Mouse (Mus musculus): ENCODE measurements at regions not wholly inside any gene's neighbourhood (a gene's known extent, or its start where the extent isn't known, plus 50 kb on each side); places are given as distances from the start of the nearest gene placed in this dataset.

- Histone ChIP-seq H3K4me1 (replicated peaks; ENCODE audit: control insufficient read depth, insufficient read depth, low read length) (no peaks in the 10 kb centered on the region), H3K27ac (ENCODE audit: low read depth, low read length) (no peak overlapping the region), H3K4me2 (replicated peaks; ENCODE audit: low read depth, low read length) (no peak overlapping the region), H3K9me3 (ENCODE audit: control insufficient read depth, low read length) (no peaks in the 10 kb centered on the region), H3K36me3 (ENCODE audit: control insufficient read depth, insufficient read depth, low read length) (no peaks in the 10 kb centered on the region), H3K27me3 (ENCODE audit: control insufficient read depth, insufficient read depth, low read length) (no peaks in the 10 kb centered on the region), H3K9ac (ENCODE audit: low read depth, low read length) (no peak overlapping the region), H3K4me3 (ENCODE audit: low read depth, low read length) (no peak overlapping the region)
- DNase-seq (ENCODE audit: low spot score), result no peak
- WGBS, result 71% methylated on average over 6 of the region's 6 CpGs
- ATAC-seq (ENCODE audit: low FRiP score), result no peak
Observed at GRCm38 (mm10) chr4:90964658-90965057, 435.9 kb downstream of the Elavl2 start.

- DNase-seq (ENCODE audit: low spot score) (no peak), ATAC-seq (ENCODE audit: low FRiP score) (no peak)
- no peaks in the 10 kb centered on the region for H3K36me3 ChIP-seq (ENCODE audit: control insufficient read depth, insufficient read depth, low read length)
- no peak overlapping the region for H3K9ac ChIP-seq (ENCODE audit: low read depth, low read length)
- no peaks in the 10 kb centered on the region for H3K27me3 ChIP-seq (ENCODE audit: control insufficient read depth, insufficient read depth, low read length)
- H3K4me3 ChIP-seq (ENCODE audit: low read depth, low read length), result no peak overlapping the region
- no peaks in the 10 kb centered on the region for H3K9me3 ChIP-seq (ENCODE audit: control insufficient read depth, low read length)
- no peak overlapping the region for H3K4me2 ChIP-seq (replicated peaks; ENCODE audit: low read depth, low read length)
- WGBS, result 69% methylated on average over 4 of the region's 4 CpGs
- no peak overlapping the region for H3K27ac ChIP-seq (ENCODE audit: low read depth, low read length)
- no peaks in the 10 kb centered on the region for H3K4me1 ChIP-seq (replicated peaks; ENCODE audit: control insufficient read depth, insufficient read depth, low read length)
Observed at GRCm38 (mm10) chr4:90943687-90944385, 456.7 kb downstream of the Elavl2 start.

- no peak for ATAC-seq (ENCODE audit: low FRiP score)
Observed at GRCm38 (mm10) chr4:90917312-90918107, 483.1 kb downstream of the Elavl2 start.

GRCm38 (mm10) chr4:90906311-90906710 lies 494.3 kb downstream of the Elavl2 start:
- H3K4me1 ChIP-seq (replicated peaks; ENCODE audit: control insufficient read depth, insufficient read depth, low read length), result no peaks in the 10 kb centered on the region
- no peaks in the 10 kb centered on the region for H3K27me3 ChIP-seq (ENCODE audit: control insufficient read depth, insufficient read depth, low read length)
- 95% methylated on average over 1 of the region's 1 CpGs for WGBS
- no peak overlapping the region for H3K4me3 ChIP-seq (ENCODE audit: low read depth, low read length)
- no peak overlapping the region for H3K27ac ChIP-seq (ENCODE audit: low read depth, low read length)
- DNase-seq (ENCODE audit: low spot score) (no peak), ATAC-seq (ENCODE audit: low FRiP score) (no peak)
- H3K9me3 ChIP-seq (ENCODE audit: control insufficient read depth, low read length), result no peaks in the 10 kb centered on the region
- H3K9ac ChIP-seq (ENCODE audit: low read depth, low read length), result no peak overlapping the region
- H3K4me2 ChIP-seq (replicated peaks; ENCODE audit: low read depth, low read length), result no peak overlapping the region
- no peaks in the 10 kb centered on the region for H3K36me3 ChIP-seq (ENCODE audit: control insufficient read depth, insufficient read depth, low read length)

More at GRCm38 (mm10) chr4:90917312-90918107, 483.1 kb downstream of the Elavl2 start:
- Histone ChIP-seq H3K36me3 (ENCODE audit: control insufficient read depth, insufficient read depth, low read length) (no peaks in the 10 kb centered on the region), H3K9ac (ENCODE audit: low read depth, low read length) (no peak overlapping the region), H3K27me3 (ENCODE audit: control insufficient read depth, insufficient read depth, low read length) (no peaks in the 10 kb centered on the region), H3K27ac (ENCODE audit: low read depth, low read length) (no peak overlapping the region), H3K4me1 (replicated peaks; ENCODE audit: control insufficient read depth, insufficient read depth, low read length) (no peaks in the 10 kb centered on the region), H3K4me2 (replicated peaks; ENCODE audit: low read depth, low read length) (no peak overlapping the region), H3K4me3 (ENCODE audit: low read depth, low read length) (no peak overlapping the region), H3K9me3 (ENCODE audit: control insufficient read depth, low read length) (no peaks in the 10 kb centered on the region)
- DNase-seq (ENCODE audit: low spot score), result no peak
- WGBS, result 90% methylated on average over 6 of the region's 6 CpGs

- H3K27ac ChIP-seq (ENCODE audit: low read depth, low read length), result no peak overlapping the region
- no peak overlapping the region for H3K9ac ChIP-seq (ENCODE audit: low read depth, low read length)
- DNase-seq (ENCODE audit: low spot score), result no peak
- H3K27me3 ChIP-seq (ENCODE audit: control insufficient read depth, insufficient read depth, low read length), result no peaks in the 10 kb centered on the region
- no peak for ATAC-seq (ENCODE audit: low FRiP score)
- no peaks in the 10 kb centered on the region for H3K9me3 ChIP-seq (ENCODE audit: control insufficient read depth, low read length)
- no peaks in the 10 kb centered on the region for H3K4me1 ChIP-seq (replicated peaks; ENCODE audit: control insufficient read depth, insufficient read depth, low read length)
- WGBS, result 62% methylated on average over 7 of the region's 7 CpGs
- no peak overlapping the region for H3K4me2 ChIP-seq (replicated peaks; ENCODE audit: low read depth, low read length)
- H3K36me3 ChIP-seq (ENCODE audit: control insufficient read depth, insufficient read depth, low read length), result no peaks in the 10 kb centered on the region
- H3K4me3 ChIP-seq (ENCODE audit: low read depth, low read length), result no peak overlapping the region
Observed at GRCm38 (mm10) chr4:90868209-90868608, 532.4 kb downstream of the Elavl2 start.

- Histone ChIP-seq H3K9me3 (ENCODE audit: control insufficient read depth, low read length) (no peaks in the 10 kb centered on the region), H3K27me3 (ENCODE audit: control insufficient read depth, insufficient read depth, low read length) (no peaks in the 10 kb centered on the region), H3K4me1 (replicated peaks; ENCODE audit: control insufficient read depth, insufficient read depth, low read length) (no peaks in the 10 kb centered on the region), H3K4me2 (replicated peaks; ENCODE audit: low read depth, low read length) (no peak overlapping the region), H3K36me3 (ENCODE audit: control insufficient read depth, insufficient read depth, low read length) (no peaks in the 10 kb centered on the region), H3K4me3 (ENCODE audit: low read depth, low read length) (no peak overlapping the region), H3K9ac (ENCODE audit: low read depth, low read length) (no peak overlapping the region), H3K27ac (ENCODE audit: low read depth, low read length) (no peak overlapping the region)
- ATAC-seq (ENCODE audit: low FRiP score) (peak; percentile 76), DNase-seq (ENCODE audit: low spot score) (peak; percentile 59)
- 51% methylated on average over 2 of the region's 2 CpGs for WGBS
Observed at GRCm38 (mm10) chr4:90860854-90861253, 539.7 kb downstream of the Elavl2 start.

- H3K36me3 ChIP-seq (ENCODE audit: control insufficient read depth, insufficient read depth, low read length), result no peaks in the 10 kb centered on the region
- no peaks in the 10 kb centered on the region for H3K9me3 ChIP-seq (ENCODE audit: control insufficient read depth, low read length)
- ATAC-seq (ENCODE audit: low FRiP score) (peak; percentile 62; the same call in 1 of the 2 replicates), DNase-seq (ENCODE audit: low spot score) (no peak)
- H3K27me3 ChIP-seq (ENCODE audit: control insufficient read depth, insufficient read depth, low read length), result no peaks in the 10 kb centered on the region
- no peaks in the 10 kb centered on the region for H3K4me1 ChIP-seq (replicated peaks; ENCODE audit: control insufficient read depth, insufficient read depth, low read length)
- no peak overlapping the region for H3K4me3 ChIP-seq (ENCODE audit: low read depth, low read length)
- H3K27ac ChIP-seq (ENCODE audit: low read depth, low read length), result no peak overlapping the region
- no peak overlapping the region for H3K4me2 ChIP-seq (replicated peaks; ENCODE audit: low read depth, low read length)
- no peak overlapping the region for H3K9ac ChIP-seq (ENCODE audit: low read depth, low read length)
- 42% methylated on average over 3 of the region's 3 CpGs for WGBS
Observed at GRCm38 (mm10) chr4:90839804-90840203, 560.8 kb downstream of the Elavl2 start.

GRCm38 (mm10) chr4:90799078-90799477 lies 580.5 kb downstream of the Zfp352 start:
- DNase-seq (ENCODE audit: low spot score) (no peak), ATAC-seq (ENCODE audit: low FRiP score) (no peak)
- no peaks in the 10 kb centered on the region for H3K27me3 ChIP-seq (ENCODE audit: control insufficient read depth, insufficient read depth, low read length)
- H3K27ac ChIP-seq (ENCODE audit: low read depth, low read length), result no peak overlapping the region
- no peaks in the 10 kb centered on the region for H3K9me3 ChIP-seq (ENCODE audit: control insufficient read depth, low read length)
- no peak overlapping the region for H3K4me2 ChIP-seq (replicated peaks; ENCODE audit: low read depth, low read length)
- WGBS, result 83% methylated on average over 1 of the region's 1 CpGs
- no peak overlapping the region for H3K9ac ChIP-seq (ENCODE audit: low read depth, low read length)
- H3K4me3 ChIP-seq (ENCODE audit: low read depth, low read length), result no peak overlapping the region
- H3K36me3 ChIP-seq (ENCODE audit: control insufficient read depth, insufficient read depth, low read length), result no peaks in the 10 kb centered on the region
- H3K4me1 ChIP-seq (replicated peaks; ENCODE audit: control insufficient read depth, insufficient read depth, low read length), result no peaks in the 10 kb centered on the region

GRCm38 (mm10) chr4:90798637-90799036 lies 580.0 kb downstream of the Zfp352 start:
- Histone ChIP-seq H3K4me3 (ENCODE audit: low read depth, low read length) (no peak overlapping the region), H3K4me1 (replicated peaks; ENCODE audit: control insufficient read depth, insufficient read depth, low read length) (no peaks in the 10 kb centered on the region), H3K27me3 (ENCODE audit: control insufficient read depth, insufficient read depth, low read length) (no peaks in the 10 kb centered on the region), H3K36me3 (ENCODE audit: control insufficient read depth, insufficient read depth, low read length) (no peaks in the 10 kb centered on the region), H3K9ac (ENCODE audit: low read depth, low read length) (no peak overlapping the region), H3K9me3 (ENCODE audit: control insufficient read depth, low read length) (no peaks in the 10 kb centered on the region), H3K4me2 (replicated peaks; ENCODE audit: low read depth, low read length) (no peak overlapping the region), H3K27ac (ENCODE audit: low read depth, low read length) (no peak overlapping the region)
- ATAC-seq (ENCODE audit: low FRiP score) (no peak), DNase-seq (ENCODE audit: low spot score) (no peak)
- WGBS, result 76% methylated on average over 3 of the region's 3 CpGs
